Mouse (Mus musculus): ENCODE results near the gene Cd27. TPM values are rescaled to one million over a fixed set of nuclear protein-coding genes. Genes with fewer than 3 reads are reported as not detected.

Gene Cd27
- polyA plus RNA-seq, 1 experiment = not detected

DNA sequence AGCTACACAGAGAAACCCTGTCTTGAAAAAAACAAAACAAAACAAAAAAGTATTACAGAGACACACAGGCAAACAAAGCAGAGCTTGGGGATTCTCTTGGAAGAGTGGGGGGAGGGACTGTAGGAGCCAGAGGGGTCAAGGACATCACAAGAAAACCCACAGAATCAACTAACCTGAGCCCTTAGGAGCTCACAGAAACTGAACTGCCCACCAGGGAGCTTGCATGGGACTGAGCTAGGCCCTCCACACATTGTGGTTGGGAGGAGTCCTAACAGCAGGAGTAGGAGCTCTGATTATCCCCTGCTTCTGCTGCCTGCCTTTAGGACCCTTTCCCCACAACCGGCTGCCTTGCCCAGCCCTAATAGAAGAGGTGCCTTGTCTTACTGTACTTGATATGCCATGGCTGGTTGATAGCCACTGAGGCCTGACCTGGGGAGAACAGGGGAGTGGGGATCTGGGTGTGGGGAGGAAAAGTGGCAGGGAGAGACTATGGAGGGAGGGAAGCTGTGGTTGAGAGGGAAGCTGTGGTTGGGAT is 41.2 kb downstream of the Cd27 start:
- TF ChIP-seq GATA1 (IDR thresholded peaks at IDR 0.05; ENCODE audit: low read length) = no peak

- no peak for TF ChIP-seq GATA1 (IDR thresholded peaks at IDR 0.05; ENCODE audit: low read length)
Observed at GRCm38 (mm10) chr6:125193390-125193789, 43.4 kb downstream of the Cd27 start.

DNA sequence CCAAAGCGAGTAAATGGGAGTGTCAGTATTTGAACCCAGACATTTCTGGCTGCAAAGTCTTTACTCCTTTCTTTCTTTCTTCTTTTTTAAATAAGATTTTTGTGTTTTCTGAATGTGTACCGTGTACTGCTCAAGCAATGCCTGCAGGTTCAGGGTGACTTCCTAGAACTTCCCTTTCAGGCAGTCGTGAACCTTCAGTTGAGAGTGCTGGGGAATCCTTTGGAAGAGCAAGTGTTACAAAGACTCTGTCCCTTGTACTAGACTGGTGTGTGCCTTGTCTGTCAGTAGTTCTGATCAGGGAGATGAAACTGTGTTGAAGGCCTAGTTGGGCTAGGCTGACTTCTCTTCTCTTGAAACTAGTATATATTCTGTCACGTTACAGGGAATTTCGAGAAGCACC is 44.0 kb downstream of the Cd27 start:
- no peak for TF ChIP-seq GATA1 (IDR thresholded peaks at IDR 0.05; ENCODE audit: low read length)

- TF ChIP-seq GATA1 (IDR thresholded peaks at IDR 0.05; ENCODE audit: low read length) = no peak
Observed at GRCm38 (mm10) chr6:125192016-125192714, 44.6 kb downstream of the Cd27 start.

DNA sequence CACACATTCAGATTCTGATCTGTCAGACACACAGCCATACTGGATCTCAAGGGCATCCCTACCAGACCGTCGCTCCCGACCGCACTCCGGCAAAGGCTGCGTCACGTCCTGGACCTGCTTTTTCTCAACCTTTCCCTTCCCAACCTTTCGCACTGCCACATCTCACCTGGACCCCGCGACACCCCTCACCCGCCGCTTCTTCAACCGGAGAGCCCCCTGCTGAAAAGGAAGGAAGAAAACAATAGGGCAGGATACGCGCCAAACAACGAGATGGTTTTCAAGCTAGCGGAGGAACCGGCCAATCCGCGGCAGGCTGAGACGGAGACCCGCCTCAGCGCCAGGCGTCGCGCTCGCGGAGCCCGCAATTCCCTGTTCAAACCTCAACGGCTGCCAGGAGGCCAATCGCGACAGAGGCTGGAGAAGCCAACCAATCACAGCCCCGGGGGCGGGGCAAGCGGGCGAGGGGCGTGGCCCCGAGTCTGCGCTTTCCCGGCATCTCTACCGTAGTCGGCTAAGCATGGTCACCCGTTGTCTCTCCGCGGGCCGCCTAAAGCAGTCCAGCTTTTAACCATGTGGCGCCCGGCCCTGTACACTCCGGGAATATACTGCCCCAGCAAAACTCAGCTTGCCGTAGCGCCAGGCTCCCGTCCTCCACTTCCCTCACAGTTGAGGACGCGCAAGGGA is 45.3 kb downstream of the Cd27 start, which contains the start of the genes Ncapd2 and Mrpl51:
TSS of gene Ncapd2 (minus strand) at position 370 of the 684 bp plus-strand sequence.
TSS of gene Mrpl51 (plus strand) at position 470 of the 684 bp plus-strand sequence.
- TF ChIP-seq GATA1 (IDR thresholded peaks at IDR 0.05; ENCODE audit: low read length) = no peak

- TF ChIP-seq GATA1 (IDR thresholded peaks at IDR 0.05; ENCODE audit: low read length) = no peak
Observed at GRCm38 (mm10) chr6:125190816-125191215, 46.0 kb downstream of the Cd27 start.

- TF ChIP-seq GATA1 (IDR thresholded peaks at IDR 0.05; ENCODE audit: low read length) = no peak
Observed at GRCm38 (mm10) chr6:125186203-125186602, 50.6 kb downstream of the Cd27 start.

Other genes with a start within 250 kb of the Cd27 start
- gene Pianp, start 240.3 kb downstream of the Cd27 start, polyA plus RNA-seq (2012) = not detected in 2 replicates
- gene Zfp384, start 227.9 kb downstream of the Cd27 start, polyA plus RNA-seq (2012) = 59.3 and 76.3 TPM in 2 replicates
- gene Ing4, start 197.2 kb downstream of the Cd27 start, polyA plus RNA-seq (2012) = 15.9 and 16.1 TPM in 2 replicates
- 3.0 and 4.4 TPM in 2 replicates for gene Acrbp, start 187.3 kb downstream of the Cd27 start, polyA plus RNA-seq (2012)
- 0.81 and 1.7 TPM in 2 replicates for gene Lpar5, start 169.1 kb downstream of the Cd27 start, polyA plus RNA-seq (2012)
- gene Chd4, start 141.0 kb downstream of the Cd27 start, polyA plus RNA-seq (2012) = 194 and 228 TPM in 2 replicates
- gene Nop2, start 105.1 kb downstream of the Cd27 start, polyA plus RNA-seq (2012) = 49.3 and 104 TPM in 2 replicates
- gene Iffo1, start 91.8 kb downstream of the Cd27 start, polyA plus RNA-seq (2012) = 23.6 and 29.7 TPM in 2 replicates
- 12,939 and 20,956 TPM in 2 replicates for gene Gapdh, start 70.5 kb downstream of the Cd27 start, polyA plus RNA-seq (2012)
- 265 and 289 TPM in 2 replicates for gene Ncapd2, start 45.3 kb downstream of the Cd27 start, polyA plus RNA-seq (2012)
- 176 and 228 TPM in 2 replicates for gene Mrpl51, start 45.2 kb downstream of the Cd27 start, polyA plus RNA-seq (2012)
- gene Vamp1, start 21.5 kb downstream of the Cd27 start, polyA plus RNA-seq (2012) = 2.3 and 3.1 TPM in 2 replicates
- 1.9 and 2.2 TPM in 2 replicates for gene Tapbpl, start 5.2 kb downstream of the Cd27 start, polyA plus RNA-seq (2012)
- gene Tuba3a, start 49.0 kb upstream of the Cd27 start, polyA plus RNA-seq (2012) = not detected in 2 replicates
- not detected in 2 replicates for gene Ltbr, start 76.9 kb upstream of the Cd27 start, polyA plus RNA-seq (2012)
- not detected in 2 replicates for gene Scnn1a, start 83.6 kb upstream of the Cd27 start, polyA plus RNA-seq (2012)
- not detected in 2 replicates for gene Tnfrsf1a, start 112.4 kb upstream of the Cd27 start, polyA plus RNA-seq (2012)
- gene Plekhg6, start 143.8 kb upstream of the Cd27 start, polyA plus RNA-seq (2012) = not detected in 2 replicates

All from G1E-ER4 (cell line).